Mouse (Mus musculus) stomach, embryonic 15.5 days (tissue): ENCODE data around the gene 3110040N11Rik. TPM values are rescaled to one million over a fixed set of nuclear protein-coding genes. Genes with fewer than 3 reads are reported as not detected.

Experiments used
- ATAC-seq: fragments of 200-750 bp; cut with Nextera tagmentation; 2 replicates; pipeline ENCODE4 v1.8.0; 2017; ENCODE audit warnings: low read depth, moderate number of reproducible peaks, moderate TSS enrichment; ENCODE audit not compliant: insufficient read depth, low FRiP score
- H3K27ac ChIP-seq: fragments of 300-500 bp; sonication (generic); 2 replicates; pipeline ENCODE4 v1.5.1; 2015; ENCODE audit warnings: mild to moderate bottlenecking, inconsistent platforms
- H3K27me3 ChIP-seq: fragments of 300-500 bp; sonication (generic); replicated peaks from 2 replicates; pipeline ENCODE4 v1.6.1; 2015; ENCODE audit warnings: inconsistent platforms
- H3K36me3 ChIP-seq: fragments of 300-500 bp; sonication (generic); 2 replicates; pipeline ENCODE4 v1.6.1; 2015; ENCODE audit warnings: inconsistent platforms
- H3K4me1 ChIP-seq: fragments of 300-500 bp; sonication (generic); 2 replicates; pipeline ENCODE4 v1.6.1; 2015; ENCODE audit warnings: inconsistent platforms
- H3K4me2 ChIP-seq: fragments of 300-500 bp; sonication (generic); 2 replicates; pipeline ENCODE4 v1.6.1; 2015; ENCODE audit warnings: mild to moderate bottlenecking, inconsistent platforms
- H3K4me3 ChIP-seq: fragments of 300-500 bp; sonication (generic); replicated peaks from 2 replicates; pipeline ENCODE4 v1.5.1; 2015; ENCODE audit warnings: inconsistent platforms
- H3K9ac ChIP-seq: fragments of 300-500 bp; sonication (generic); 2 replicates; pipeline ENCODE4 v1.6.1; 2015; ENCODE audit warnings: inconsistent platforms
- H3K9me3 ChIP-seq: fragments of 300-500 bp; sonication (generic); 2 replicates; pipeline ENCODE4 v1.6.1; 2016; ENCODE audit warnings: inconsistent platforms
- WGBS: fragments of 180-500 bp; shearing (Covaris S2); methylation state at CpG from one replicate; pipeline ENCODE4 v1.1.7; 2015; 5-methylcytosine and 5-hydroxymethylcytosine counted together
- polyA plus RNA-seq: library from polyadenylated mRNA; unstranded; fragments of >200 nt; fragmentation: Nextera tagmentation; extraction: Ambion mirVana; gene quantifications from 2 replicates; pipeline ENCODE4 v1.2.1, GENCODE M21; 2015

3110040N11Rik gene
- polyA plus RNA-seq, 1 experiment from 2014 or later: 48.6 TPM

- no peak overlapping the region for H3K4me2 ChIP-seq
- no peak for ATAC-seq
- H3K27me3 ChIP-seq: no peaks in the 10 kb centered on the region
- WGBS: 82% methylated on average over 12 of the region's 12 CpGs
- no peak overlapping the region for H3K27ac ChIP-seq
- no peaks in the 10 kb centered on the region for H3K36me3 ChIP-seq
- H3K9me3 ChIP-seq: no peaks in the 10 kb centered on the region
- H3K9ac ChIP-seq: no peak overlapping the region
- no peaks in the 10 kb centered on the region for H3K4me1 ChIP-seq
- no peak overlapping the region for H3K4me3 ChIP-seq
Observed at GRCm38 (mm10) chr7:81732183-81733089, 56.8 kb downstream of the 3110040N11Rik start.

Other genes with a start within 250 kb of the 3110040N11Rik start
- gene Fsd2, start 222.5 kb downstream of the 3110040N11Rik start, polyA plus RNA-seq: 0.12 and 0.14 TPM in 2 replicates
- gene Whamm, start 218.2 kb downstream of the 3110040N11Rik start, polyA plus RNA-seq: 5.4 and 7.0 TPM in 2 replicates
- gene Homer2, start 82.0 kb downstream of the 3110040N11Rik start, polyA plus RNA-seq: 37.9 and 50.0 TPM in 2 replicates
- gene Ramac, start 26.6 kb downstream of the 3110040N11Rik start, polyA plus RNA-seq: 143 and 144 TPM in 2 replicates
- gene Btbd1, start 40.0 kb upstream of the 3110040N11Rik start, polyA plus RNA-seq: 58.2 and 67.0 TPM in 2 replicates
- not detected in 2 replicates for gene Gm10160, start 66.3 kb upstream of the 3110040N11Rik start, polyA plus RNA-seq
- gene Tm6sf1, start 69.5 kb upstream of the 3110040N11Rik start, polyA plus RNA-seq: 11.1 and 15.2 TPM in 2 replicates
- gene Hdgfl3, start 145.0 kb upstream of the 3110040N11Rik start, polyA plus RNA-seq: 12.0 and 12.4 TPM in 2 replicates
- gene Bnc1, start 202.8 kb upstream of the 3110040N11Rik start, polyA plus RNA-seq: 3.8 and 4.0 TPM in 2 replicates